Mouse (Mus musculus): ENCODE measurements at regions not wholly inside any gene's neighbourhood (a gene's known extent, or its start where the extent isn't known, plus 50 kb on each side); places are given as distances from the start of the nearest gene placed in this dataset.

- DNase-seq (ENCODE audit: extremely low spot score, low spot score), result peak; percentile 4
Measured at GRCm38 (mm10) chr10:43780571-43780970, 121.0 kb downstream of the Qrsl1 start.

- no peak for DNase-seq (ENCODE audit: extremely low spot score, low spot score)
Measured at GRCm38 (mm10) chr10:43783304-43783703, 118.2 kb downstream of the Qrsl1 start.

- peak; percentile 8 for DNase-seq (ENCODE audit: extremely low spot score, low spot score)
Measured at GRCm38 (mm10) chr10:43790780-43791179, 110.8 kb downstream of the Qrsl1 start.

- DNase-seq (ENCODE audit: extremely low spot score, low spot score), result peak; percentile 5
Measured at GRCm38 (mm10) chr10:43791525-43792021, 110.0 kb downstream of the Qrsl1 start.

GRCm38 (mm10) chr10:43792618-43793017 lies 108.9 kb downstream of the Qrsl1 start:
- no peak for DNase-seq (ENCODE audit: extremely low spot score, low spot score)

GRCm38 (mm10) chr10:43794587-43794986 lies 107.0 kb downstream of the Qrsl1 start:
- no peak for DNase-seq (ENCODE audit: extremely low spot score, low spot score)

GRCm38 (mm10) chr10:43800077-43800476 lies 101.5 kb downstream of the Qrsl1 start:
- no peak for DNase-seq (ENCODE audit: extremely low spot score, low spot score)

DNA sequence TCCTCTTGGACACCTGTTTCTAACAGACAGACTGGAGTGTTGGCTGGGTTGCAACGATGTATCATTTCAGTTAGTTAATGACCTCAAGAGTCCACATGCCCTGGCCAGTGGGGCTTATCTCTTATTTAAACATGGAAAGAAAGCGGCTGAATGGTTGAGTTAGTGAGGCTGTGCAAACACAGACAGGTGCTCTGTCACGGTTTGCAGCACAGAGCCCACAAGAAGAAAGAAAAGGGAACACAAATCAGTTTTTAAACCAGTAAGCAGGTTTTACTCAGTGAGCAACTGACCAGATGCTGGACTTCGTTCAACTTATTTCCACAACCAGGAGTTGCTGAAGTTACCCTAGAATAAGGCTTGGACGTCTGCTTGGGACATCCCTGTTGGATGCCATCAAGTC lies 86.3 kb downstream of the Qrsl1 start:
- DNase-seq (ENCODE audit: extremely low spot score, low spot score), result no peak

DNA sequence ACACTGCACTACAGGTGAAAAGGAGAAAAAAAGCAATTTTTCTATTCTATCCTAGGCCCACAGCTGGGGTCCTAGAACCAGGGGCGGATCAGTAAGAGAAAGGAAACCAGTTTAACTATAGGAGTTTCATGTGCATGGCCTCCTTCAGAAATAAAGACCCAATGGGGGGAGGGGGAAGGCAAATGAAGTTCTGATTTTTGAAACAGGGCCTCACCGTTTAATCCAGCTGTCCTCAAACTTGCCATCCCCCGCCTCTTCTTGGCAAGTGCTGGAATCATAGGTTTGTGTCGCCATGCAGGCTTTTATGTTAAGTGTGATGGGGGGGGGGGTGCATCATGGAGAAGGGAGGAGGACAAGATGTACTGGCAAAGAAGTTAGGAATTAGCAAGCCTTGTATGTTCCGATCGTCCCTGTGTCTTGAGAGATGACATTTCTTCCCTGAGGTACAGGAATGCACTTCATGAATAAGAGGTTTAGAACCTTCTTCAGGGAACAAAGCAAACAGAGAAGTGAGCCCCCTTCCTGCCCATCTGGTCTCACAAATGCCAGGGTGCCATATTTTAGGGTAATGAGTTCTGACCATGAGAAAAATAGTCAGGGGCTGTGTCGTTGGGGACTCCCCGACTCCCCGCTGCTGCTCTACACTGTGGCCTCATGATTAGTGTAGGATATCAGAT lies 83.9 kb downstream of the Qrsl1 start:
- DNase-seq (ENCODE audit: extremely low spot score, low spot score), result no peak

DNA sequence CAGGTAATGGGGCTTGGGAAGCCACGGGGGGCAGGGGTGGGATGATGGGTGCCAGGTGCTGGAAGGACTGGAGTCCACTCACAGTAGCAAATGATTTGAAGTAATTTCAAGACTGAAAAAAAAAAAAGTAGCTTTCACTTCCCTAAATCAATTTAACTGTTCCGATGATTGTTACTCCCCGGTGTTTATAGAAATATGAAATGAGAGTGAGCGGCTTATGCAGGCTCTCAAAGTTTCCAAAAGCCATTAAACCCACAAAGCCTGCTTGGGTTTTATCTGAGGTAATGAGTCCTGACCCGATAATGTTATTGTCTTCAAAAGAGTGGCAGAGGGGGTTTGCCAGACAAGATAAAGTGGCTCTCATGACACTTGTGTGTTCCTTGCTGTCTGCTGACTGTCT lies 82.9 kb downstream of the Qrsl1 start:
- DNase-seq (ENCODE audit: extremely low spot score, low spot score), result no peak

DNA sequence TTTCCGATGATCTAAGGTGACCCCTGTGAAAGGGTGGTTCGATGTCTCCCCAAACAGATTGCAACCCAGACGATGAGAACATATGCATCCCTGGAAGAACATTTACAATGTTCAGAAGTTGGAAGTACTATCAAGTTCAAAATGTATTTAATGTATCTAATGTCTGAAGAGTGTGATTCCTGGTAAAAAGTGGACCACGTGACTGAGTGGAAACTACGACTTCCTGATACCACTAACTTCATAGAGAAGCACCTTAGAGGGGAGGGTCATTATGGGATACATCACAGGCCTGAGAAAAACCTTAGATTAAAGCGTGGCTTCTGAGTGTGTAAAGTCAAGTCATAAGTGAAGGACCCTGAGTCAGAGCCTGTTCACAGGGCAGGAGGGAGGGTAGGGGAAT lies 82.1 kb downstream of the Qrsl1 start:
- no peak for DNase-seq (ENCODE audit: extremely low spot score, low spot score)

DNA sequence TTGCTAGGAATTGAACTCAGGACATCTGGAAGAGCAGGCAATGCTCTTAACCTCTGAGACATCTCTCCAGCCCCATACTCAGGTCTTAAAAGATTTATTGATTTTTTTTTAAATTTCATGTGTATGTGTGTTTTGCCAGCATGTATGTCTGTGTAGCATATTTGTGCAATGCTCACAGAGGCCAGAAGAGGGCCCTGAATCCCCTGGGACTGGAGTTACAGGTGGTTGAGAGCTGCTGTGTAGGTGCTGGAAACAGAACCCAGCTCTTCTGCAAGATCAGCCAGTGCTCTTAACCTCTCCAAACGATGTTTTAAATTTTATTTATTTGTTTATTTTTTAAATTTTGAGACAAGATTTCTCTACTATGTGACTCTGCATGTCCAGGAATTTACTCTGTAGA lies 78.9 kb downstream of the Qrsl1 start:
- DNase-seq (ENCODE audit: extremely low spot score, low spot score), result no peak

- no peak for DNase-seq (ENCODE audit: extremely low spot score, low spot score)
Measured at GRCm38 (mm10) chr10:43824009-43824408, 77.5 kb downstream of the Qrsl1 start.
